Mouse (Mus musculus) heart, postnatal 10 days (tissue): Measurements from ENCODE around the gene Ttyh3. TPM values are rescaled to one million over a fixed set of nuclear protein-coding genes. Genes with fewer than 3 reads are reported as not detected.

Source experiments
- DNase-seq, 2 experiments: peaks; one replicate each; pipeline ENCODE4 v3.0.0; 2021
- intact Hi-C: fragments of 180-260 bp; cut with DNase I; formaldehyde crosslinking; loops from one replicate; pipeline ENCODE4 v1.15.1; 2025
- total RNA-seq, 2 experiments: library from RNA; stranded (reverse); gene quantifications; 2 replicates each; pipeline ENCODE4 v1.2.3; 2021

Ttyh3 gene
- total RNA-seq, 2 experiments from 2014 or later, result 58.4 to 61.4 TPM

DNA sequence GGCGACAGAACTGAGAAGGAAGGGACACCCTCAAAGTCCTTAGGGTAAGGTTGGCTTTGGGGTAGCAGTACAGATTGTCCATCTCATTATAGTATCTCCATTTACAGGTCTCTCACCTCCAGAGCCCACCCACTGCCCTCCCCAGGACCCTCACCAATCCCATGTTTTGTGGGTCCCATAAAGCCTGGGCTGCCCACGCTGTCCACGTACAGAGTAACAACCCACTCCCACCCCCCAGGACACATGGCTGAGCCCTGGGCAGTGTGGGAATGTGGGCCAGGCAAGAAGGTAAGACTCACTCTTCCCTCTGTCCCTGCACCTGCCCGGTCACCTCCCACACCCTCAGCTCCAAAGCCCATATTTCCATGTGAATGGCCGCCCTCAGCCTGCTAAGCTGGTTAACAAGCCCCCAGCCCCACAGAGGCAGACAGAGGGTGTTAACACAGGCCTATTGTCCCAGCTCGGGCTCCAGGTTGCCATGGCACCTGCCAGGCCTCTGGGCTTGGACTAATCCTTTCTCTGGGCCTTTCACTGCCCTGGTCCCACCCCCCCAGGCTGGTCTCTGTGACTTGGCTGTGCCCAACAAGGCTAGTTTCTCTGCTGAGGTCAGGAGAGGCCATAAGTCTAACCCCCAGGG is 65.0 kb downstream of the Ttyh3 start:
- no peak for DNase-seq
- intact Hi-C loops, result no loop called here

DNA sequence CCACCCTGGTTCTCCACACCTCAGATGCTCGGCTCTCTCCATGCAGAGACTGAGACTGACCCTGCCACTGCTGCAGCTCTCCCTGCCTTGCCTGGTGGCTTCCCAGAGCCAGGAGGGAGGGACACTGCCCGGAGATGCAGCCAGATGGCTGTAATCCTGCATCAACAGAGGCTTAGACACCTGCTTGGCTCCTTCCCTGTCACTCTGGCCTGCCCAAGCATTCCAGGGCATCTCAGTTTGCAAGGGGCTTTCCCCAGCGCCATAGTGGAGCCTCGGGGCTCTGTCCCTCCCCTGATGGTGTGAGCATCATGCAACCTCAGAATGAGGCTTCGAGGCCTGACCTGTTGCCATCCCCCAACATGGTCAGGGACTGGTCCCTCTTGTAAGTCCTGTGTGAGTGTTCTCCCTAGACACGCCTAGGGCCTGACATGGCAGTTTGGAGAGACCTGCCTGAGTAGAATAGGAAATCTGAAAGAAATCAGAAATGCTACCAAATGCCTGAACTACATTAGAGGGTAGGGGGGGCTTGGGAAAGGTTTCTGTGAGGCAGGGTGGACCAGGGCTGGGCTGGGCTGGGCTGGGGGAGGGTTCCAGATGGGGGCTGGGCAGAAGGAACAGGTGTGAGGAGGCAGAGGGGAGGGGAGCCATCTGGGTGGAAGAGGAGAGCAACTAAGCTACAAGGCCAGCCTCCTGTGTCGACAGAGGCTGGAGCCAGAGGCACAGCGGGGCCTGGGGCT is 65.7 kb downstream of the Ttyh3 start:
- intact Hi-C loops, result no loop called here
- no peak for DNase-seq

DNA sequence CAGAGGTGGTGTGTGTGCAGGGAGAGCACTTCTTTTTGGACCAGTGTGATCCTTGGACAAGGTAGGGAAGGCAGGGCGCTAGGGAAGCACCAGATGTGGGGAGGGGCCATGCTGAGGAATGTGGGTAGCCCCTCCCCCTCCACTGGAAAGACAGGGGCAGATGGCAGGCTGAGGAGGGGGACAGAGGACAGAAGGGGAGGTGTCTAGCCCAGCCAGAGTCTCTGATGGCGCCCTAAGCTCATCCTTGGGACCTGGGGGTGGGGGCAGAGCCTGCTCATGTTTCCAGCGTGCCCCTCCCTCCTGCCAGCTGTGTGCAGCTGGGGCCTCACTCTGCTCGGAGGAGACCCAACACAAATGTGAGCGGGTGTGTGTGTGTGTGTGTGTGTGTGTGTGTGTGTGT is 67.3 kb downstream of the Ttyh3 start:
- intact Hi-C loops, result no loop called here
- DNase-seq, result peak; percentile 59 to 68

DNA sequence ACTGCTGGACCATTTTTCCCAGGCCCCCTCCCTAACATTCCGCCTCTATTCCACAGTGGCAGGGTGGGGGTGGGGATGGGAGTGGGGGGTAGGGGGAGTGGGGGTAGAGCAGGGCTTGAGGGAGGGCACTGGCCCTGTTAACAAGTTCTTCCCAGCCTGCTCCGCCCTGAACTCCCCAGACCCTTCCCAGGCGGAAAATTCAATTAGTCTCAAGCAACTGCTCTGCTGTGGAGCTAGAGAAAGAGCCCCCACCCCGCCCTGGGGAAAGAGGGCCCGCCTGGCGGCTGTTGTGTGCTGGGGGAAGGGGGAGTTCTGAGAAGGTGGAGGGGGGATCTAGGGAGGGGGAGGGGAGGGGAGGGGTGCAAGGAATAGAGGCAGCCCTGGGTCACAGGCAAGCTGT is 69.1 kb downstream of the Ttyh3 start:
- intact Hi-C loops, result no loop called here
- DNase-seq, result no peak

GRCm38 (mm10) chr5:140579221-140579620 is 69.6 kb downstream of the Ttyh3 start:
- intact Hi-C loops, result no loop called here
- DNase-seq, result no peak

DNA sequence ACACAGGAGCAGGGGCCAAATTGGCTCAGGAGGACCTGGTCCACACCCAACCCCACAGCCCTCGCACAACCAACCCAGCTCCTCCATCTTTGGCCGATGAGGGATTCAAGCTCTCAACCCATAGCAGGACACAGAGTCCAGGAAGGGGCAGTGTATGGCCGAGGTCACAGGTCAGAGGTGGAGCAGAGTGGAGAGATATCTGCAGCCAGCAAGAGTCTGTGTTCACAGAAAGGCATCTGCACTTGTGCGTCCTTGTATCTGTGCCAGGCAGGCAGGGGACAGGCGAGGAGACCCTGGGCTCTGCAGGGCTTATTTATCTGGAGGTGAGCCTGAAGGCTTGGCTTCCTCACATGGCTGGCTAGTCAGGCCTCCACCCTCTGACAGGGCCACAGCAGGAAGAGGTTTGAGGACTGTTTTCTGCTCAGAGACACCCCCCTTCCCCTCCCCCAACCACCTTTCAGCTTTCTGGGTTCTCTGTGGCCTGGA is 73.4 kb downstream of the Ttyh3 start:
- peak; percentile 55 for DNase-seq
- intact Hi-C loops, result no loop called here

GRCm38 (mm10) chr5:140572611-140573010 is 76.2 kb downstream of the Ttyh3 start:
- DNase-seq, result peak; percentile 67 to 69

DNA sequence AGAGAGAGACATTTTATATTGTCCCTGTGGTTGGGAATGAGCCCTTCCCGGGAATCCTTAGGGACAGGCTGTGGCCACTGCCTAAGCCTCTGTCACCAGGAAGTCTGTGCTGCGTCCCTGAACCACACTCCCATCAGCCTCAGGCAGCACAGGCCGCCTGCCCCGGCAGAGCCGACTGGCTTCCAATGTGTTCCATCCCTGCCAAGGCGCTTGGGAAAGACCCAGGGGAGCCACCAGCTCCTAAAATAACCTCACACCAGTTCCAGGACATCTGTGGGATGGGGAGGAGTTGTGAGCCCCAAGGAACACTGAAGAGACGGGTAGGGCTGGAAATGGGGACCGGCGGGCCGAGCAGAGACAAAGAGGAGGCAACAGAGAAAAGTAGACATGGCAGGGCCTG is 77.2 kb downstream of the Ttyh3 start:
- DNase-seq, result peak; percentile 90 to 91
- intact Hi-C loops, result no loop called here

More at GRCm38 (mm10) chr5:140572611-140573010, 76.2 kb downstream of the Ttyh3 start:
- intact Hi-C loops, result no loop called here

GRCm38 (mm10) chr5:140571201-140571600 is 77.6 kb downstream of the Ttyh3 start:
- intact Hi-C loops, result no loop called here
- no peak for DNase-seq

Other genes starting within 250 kb of the Ttyh3 start
- 100 to 1,000 TPM; 101 to 105 TPM for gene Eif3b, start 229.7 kb downstream of the Ttyh3 start, total RNA-seq
- gene Gm4869, start 203.4 kb downstream of the Ttyh3 start, total RNA-seq, result not detected
- 1 to 10 TPM; 7.5 to 8.2 TPM for gene Chst12, start 143.5 kb downstream of the Ttyh3 start, total RNA-seq
- not detected for gene Grifin, start 84.0 kb downstream of the Ttyh3 start, total RNA-seq
- 10 to 100 TPM; 14.1 to 15.7 TPM for gene Lfng, start 41.7 kb downstream of the Ttyh3 start, total RNA-seq
- gene Iqce, start 53.3 kb upstream of the Ttyh3 start, total RNA-seq, result 10 to 100 TPM; 10.5 to 10.9 TPM
- 10 to 100 TPM in 1 of 2 experiments, 1 to 10 TPM in 1; 9.6 to 10.8 TPM for gene Brat1, start 56.0 kb upstream of the Ttyh3 start, total RNA-seq
- under 1 TPM; 0.74 to 0.84 TPM for gene Amz1, start 75.1 kb upstream of the Ttyh3 start, total RNA-seq
- gene Gna12, start 181.4 kb upstream of the Ttyh3 start, total RNA-seq, result 10 to 100 TPM; 87.4 to 89.9 TPM